Mouse (Mus musculus) T-cell, adult 66 days (primary cell): ENCODE data around the gene Rpl4. TPM values are rescaled to one million over a fixed set of nuclear protein-coding genes. Genes with fewer than 3 reads are reported as not detected.

Experiments
- total RNA-seq, 2 experiments: library from RNA; stranded (reverse); gene quantifications; 3 replicates in 1 of 2; 4 replicates in 1 of 2; pipeline ENCODE4 v1.2.4; 2023

Rpl4 gene
- 1,000 to 10,000 TPM; 2,323 to 2,447 TPM for total RNA-seq

GRCm38 (mm10) chr9:64172816-64173665 is at the start of gene Rpl4, which contains the start of gene Zwilch:
Rpl4 (plus strand) TSS chr9:64173375.
Zwilch (minus strand) TSS chr9:64173104.

GRCm38 (mm10) chr9:64178974-64179646 is 5.9 kb downstream of the Rpl4 start, which contains the start of gene Snapc5:
Snapc5 (plus strand) TSS chr9:64179274.

Other genes starting within 250 kb of the Rpl4 start
- not detected for gene Smad6, start 151.3 kb upstream of the Rpl4 start, total RNA-seq
- gene Lctl, start 56.2 kb upstream of the Rpl4 start, total RNA-seq, result not detected
- 1 to 10 TPM; 5.1 to 5.6 TPM for gene Zwilch, start 271 bp upstream of the Rpl4 start, total RNA-seq
- gene Snapc5, start 5.9 kb downstream of the Rpl4 start, total RNA-seq, result 10 to 100 TPM; 23.2 to 31.4 TPM
- 1 to 10 TPM; 2.5 to 3.0 TPM for gene Uchl4, start 61.8 kb downstream of the Rpl4 start, total RNA-seq
- 10 to 100 TPM; 54.7 TPM for gene Map2k1, start 80.3 kb downstream of the Rpl4 start, total RNA-seq
- 10 to 100 TPM; 19.6 to 20.3 TPM for gene Tipin, start 108.2 kb downstream of the Rpl4 start, total RNA-seq
- 10 to 100 TPM; 21.8 to 25.7 TPM for gene Dis3l, start 167.9 kb downstream of the Rpl4 start, total RNA-seq
- gene Megf11, start 212.3 kb downstream of the Rpl4 start, total RNA-seq, result 1 to 10 TPM in 1 of 2 experiments, under 1 TPM in 1; 0.93 to 1.3 TPM